Mouse (Mus musculus): Measurements from ENCODE around the gene Knl1.
"Not testable (repeated sequence)": the region's sequence is repeated elsewhere in the genome, so short reads cannot be mapped to it uniquely, and the experiment has no call there.

Knl1 gene

DNA sequence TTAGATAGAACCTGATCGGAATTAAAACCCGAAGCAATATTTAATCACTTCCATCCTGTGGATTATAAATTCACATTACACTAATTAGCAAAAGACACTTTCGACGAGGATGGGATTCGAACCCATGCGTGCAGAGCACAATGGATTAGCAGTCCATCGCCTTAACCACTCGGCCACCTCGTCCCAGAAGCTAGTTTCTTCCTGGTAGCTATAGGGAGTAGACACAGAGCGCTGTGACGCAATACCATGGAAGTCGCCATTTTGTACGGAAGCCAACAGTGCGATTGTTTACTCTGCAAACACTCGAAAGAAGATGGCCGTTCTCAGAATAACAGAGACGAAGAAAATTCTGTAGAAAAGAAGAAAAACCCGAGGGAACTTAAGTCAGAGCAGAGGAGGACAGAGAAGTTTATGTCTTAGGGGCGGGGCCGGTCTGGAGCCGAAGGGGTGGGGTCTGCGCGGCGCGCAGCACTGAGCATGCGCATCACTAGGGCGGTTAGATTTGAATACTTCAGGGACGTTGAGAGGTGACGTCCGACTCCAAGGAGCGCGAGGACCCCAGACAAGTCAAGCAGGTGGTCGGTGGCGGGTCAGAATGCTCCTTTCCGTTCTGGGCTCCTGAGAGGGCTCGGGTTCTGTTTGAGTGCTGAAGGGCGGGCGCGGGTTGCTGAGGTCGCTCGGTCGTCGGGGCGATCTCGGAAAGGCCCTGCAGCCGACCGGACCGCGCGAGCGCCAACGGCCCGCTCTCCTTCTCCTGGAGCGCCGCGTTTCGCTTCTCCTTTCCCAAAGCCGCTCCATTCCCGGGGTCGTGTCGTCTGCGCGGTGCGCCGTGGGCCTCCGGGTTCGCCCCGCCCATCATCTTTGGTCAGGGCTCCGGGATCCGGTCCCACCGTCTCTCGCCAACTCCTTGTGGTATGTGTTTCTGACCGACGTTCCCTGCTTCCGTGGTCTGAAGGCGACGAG, at the start of gene Knl1:
Gene Knl1 (plus strand): TSS at position 471 of the 963 bp plus-strand sequence.
- DNase-seq (ENCODE audit: low read depth, low spot score) = peak; percentile 98

- no peak for DNase-seq (ENCODE audit: low read depth, low spot score)
Observed at GRCm38 (mm10) chr2:118998115-118998866, 48.6 kb upstream of the Knl1 start.

DNA sequence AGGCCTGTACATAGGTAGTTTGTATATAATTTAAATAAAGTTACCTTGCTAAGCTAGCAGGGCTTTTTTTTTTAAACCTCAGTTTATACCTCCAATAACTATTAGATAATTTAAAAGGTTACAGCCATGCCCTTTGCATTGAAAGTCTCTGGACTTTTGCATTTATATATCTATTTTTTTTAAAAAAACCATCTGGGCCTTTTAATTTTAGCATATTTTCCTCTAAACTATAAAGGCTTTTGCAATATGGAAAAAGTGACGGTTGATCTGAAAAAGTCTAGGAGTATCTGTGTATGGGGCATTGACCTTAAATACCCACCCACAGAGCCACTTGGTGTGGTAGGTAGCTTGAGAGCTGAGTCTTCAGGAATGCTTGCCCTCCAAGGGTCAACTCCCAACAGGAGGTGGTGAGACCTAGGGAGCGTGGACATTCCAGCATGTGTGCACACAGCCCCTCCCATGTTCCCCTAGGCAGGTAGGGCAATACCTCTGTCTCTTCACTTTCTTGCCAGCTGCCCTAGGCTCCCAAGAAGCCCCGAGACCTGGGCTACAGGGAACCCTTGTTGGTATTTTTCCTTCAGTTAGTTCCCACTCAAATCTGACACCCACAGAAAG, 47.8 kb upstream of the Knl1 start:
- no peak for DNase-seq (ENCODE audit: low read depth, low spot score)

- DNase-seq (ENCODE audit: low read depth, low spot score) = no peak
Observed at GRCm38 (mm10) chr2:119006886-119007285, 40.0 kb upstream of the Knl1 start.

GRCm38 (mm10) chr2:119009376-119009775, 37.5 kb upstream of the Knl1 start:
- DNase-seq (ENCODE audit: low read depth, low spot score) = no peak

DNA sequence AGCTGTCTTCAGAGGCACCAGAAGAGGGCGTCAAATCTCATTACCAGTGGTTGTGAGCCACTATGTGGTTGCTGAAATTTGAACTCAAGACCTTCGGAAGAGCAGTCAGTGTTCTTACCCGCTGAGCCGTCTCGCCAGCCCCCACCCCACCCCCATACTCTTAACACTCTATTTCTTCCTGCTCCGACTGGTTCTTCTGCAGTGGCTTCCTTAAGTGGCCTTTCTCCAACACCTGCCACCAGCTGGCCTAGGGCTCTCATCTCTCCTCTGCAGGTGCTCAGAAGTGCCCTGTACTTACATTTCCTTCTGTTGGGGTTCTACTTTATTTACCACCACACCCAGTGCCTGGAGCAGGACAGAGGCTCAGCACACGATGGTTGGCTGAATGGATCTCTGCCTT, 31.9 kb upstream of the Knl1 start:
- DNase-seq (ENCODE audit: low read depth, low spot score) = no peak

- no peak for DNase-seq (ENCODE audit: low read depth, low spot score)
Observed at GRCm38 (mm10) chr2:119015604-119016180, 31.2 kb upstream of the Knl1 start.

DNA sequence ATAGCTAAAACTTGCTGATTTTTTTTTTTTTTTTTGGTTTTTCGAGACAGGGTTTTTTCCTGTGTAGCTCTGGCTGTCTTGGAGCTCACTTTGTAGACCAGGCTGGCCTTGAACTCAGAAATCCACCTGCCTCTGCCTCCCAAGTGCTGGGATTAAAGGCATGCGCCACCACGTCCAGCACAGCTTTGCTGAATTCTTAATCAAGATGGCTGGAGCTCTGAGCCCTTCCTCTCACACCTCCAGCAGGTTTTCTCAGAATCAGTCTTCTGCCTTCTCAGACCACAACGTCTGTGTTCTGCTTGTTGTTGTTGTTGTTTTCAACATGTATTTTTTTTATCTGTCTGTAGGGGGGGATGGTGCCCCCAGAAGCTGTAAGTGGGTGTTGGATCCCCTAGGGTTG, 30.6 kb upstream of the Knl1 start:
- DNase-seq (ENCODE audit: low read depth, low spot score) = not testable (repeated sequence)

DNA sequence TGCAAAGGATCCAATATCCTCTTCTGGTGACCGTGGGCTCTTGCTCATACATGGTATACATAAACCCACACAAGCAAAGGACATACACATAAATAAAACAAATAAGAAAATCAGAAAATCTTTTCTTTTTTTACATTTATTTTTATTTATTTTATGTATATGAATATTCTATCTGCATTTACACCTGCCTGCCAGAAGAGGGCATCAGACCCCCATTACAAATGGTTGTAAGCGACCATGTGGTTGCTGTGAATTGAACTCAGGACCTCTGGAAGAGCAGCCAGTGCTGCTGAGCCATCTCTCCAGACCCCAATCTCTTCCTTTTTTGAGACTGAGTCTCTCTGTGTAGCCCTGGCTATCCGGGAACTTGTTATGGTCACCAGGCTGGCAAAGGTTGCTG, 29.3 kb upstream of the Knl1 start:
- no peak for DNase-seq (ENCODE audit: low read depth, low spot score)

DNA sequence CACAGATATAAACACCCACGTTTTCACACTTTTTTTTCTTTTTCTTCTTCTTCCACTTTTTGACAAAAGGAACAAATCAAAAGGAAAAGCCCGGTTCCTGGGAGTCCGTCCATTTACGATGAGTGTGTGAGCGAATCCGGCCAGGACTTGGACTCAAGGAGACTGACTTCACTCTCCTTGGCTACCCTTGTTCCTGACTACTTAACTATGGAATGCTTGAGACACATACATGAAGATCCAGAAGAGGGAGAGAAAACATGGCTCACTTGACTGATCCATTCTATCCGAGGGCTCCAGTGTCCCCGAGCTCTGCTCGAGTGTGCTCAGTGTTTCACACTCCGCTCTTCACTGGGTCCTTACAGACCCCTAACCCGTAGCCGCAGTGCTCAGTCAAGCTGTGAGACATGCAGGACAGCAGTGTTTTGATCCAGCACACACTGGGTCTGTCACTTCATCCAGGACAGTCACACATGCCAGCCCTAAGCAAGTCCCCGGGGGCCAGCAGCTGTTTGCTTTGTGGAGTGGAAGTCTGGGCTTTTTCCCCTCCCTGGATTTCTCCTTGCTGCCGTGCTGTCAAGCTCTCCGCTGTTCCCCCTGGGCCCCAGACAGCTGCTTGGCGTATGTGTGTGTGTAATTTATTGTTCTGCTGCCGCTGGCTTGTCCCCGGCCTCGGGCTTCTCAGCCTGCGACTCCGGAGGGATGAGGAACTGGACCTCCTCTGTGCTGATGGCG, 28.4 kb upstream of the Knl1 start:
- peak; percentile 37 for DNase-seq (ENCODE audit: low read depth, low spot score)

DNA sequence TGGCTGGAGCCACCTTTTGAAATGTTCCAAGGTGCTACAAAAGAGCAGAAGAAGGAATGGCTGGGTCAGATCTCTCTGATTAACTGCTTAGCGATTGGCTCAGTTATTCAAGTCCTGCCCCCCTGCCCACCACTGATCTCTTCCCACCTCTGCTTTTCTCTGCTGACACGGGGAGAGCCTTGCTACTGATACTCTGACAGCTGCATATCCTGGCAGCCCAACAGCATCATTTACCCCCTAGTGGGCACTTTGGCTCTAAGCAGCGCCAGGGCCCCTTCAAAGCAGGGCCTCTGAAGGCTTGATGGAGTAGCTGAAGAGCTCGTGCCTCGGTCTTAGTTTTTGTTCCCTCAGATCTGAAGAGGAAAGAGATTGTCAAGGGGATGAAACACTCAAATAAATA, 27.8 kb upstream of the Knl1 start:
- no peak for DNase-seq (ENCODE audit: low read depth, low spot score)

DNA sequence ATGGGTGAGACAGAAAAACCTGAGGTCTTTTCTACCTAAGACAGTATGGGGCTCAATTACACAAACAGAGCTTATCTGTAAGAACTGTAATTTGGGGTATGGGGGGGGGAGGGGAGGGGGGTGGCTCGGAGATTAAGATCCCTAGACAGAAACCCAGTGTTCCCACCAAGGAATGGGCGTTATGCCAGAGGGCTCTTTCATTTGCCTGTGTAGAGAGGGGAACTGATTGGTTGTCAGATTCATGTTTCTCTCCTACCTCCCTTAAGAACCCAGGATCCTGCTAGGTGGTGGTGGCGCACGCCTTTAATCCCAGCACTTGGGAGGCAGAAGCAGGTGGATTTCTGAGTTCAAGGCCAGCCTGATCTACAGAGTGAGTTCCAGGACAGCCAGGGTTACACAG, 27.4 kb upstream of the Knl1 start:
- DNase-seq (ENCODE audit: low read depth, low spot score) = no peak

DNA sequence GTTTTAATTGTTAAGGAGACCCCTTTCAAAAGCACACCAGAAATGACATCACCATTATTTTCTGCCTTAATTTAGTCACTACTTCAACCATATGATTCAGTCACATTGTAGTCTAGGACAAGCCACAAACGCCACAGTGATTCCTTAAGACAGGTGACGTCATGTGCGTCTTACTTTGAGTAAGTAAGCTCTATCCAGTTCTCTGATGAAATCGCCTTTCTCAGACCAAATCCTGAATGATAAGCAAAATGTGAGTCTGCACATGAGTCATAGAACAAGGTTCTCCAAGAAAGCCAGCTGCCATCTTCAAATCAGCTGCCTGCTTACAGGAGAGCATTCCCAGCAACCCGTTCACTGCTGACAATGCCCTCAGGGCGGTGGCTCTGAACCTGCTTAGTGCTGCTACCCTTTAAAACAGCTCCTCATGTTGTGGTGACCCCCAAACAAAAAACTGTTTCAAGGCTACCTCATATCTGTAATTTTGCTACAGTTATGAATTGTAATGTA, 23.7 kb upstream of the Knl1 start:
- no peak for DNase-seq (ENCODE audit: low read depth, low spot score)

- DNase-seq (ENCODE audit: low read depth, low spot score) = no peak
Observed at GRCm38 (mm10) chr2:119024536-119025238, 22.2 kb upstream of the Knl1 start.

- no peak for DNase-seq (ENCODE audit: low read depth, low spot score)
Observed at GRCm38 (mm10) chr2:119025239-119025616, 21.7 kb upstream of the Knl1 start.

DNA sequence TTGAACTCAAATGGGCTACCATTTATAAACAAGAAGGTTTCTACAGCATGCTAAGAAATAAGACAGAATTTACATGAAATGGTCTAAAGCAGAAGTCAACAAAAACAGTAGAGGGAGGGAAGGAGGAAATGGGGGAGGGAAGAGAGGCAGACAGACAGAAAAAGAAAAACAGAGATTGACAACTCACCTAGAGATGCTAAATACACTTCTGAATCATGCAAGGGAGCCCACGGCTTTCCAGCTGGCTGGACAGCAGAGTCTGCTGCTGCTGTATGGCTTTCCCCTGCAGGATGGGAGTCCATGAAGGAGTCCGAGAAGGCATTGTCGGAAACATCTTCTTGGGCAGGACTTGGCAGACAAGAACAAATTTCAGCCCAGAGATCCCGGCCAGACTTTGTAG, 20.0 kb upstream of the Knl1 start:
- no peak for DNase-seq (ENCODE audit: low read depth, low spot score)

- DNase-seq (ENCODE audit: low read depth, low spot score) = peak; percentile 91
Observed at GRCm38 (mm10) chr2:119028941-119029551, 17.9 kb upstream of the Knl1 start, which contains the start of gene Ccdc32. Ccdc32 (minus strand) TSS chr2:119029393.

DNA sequence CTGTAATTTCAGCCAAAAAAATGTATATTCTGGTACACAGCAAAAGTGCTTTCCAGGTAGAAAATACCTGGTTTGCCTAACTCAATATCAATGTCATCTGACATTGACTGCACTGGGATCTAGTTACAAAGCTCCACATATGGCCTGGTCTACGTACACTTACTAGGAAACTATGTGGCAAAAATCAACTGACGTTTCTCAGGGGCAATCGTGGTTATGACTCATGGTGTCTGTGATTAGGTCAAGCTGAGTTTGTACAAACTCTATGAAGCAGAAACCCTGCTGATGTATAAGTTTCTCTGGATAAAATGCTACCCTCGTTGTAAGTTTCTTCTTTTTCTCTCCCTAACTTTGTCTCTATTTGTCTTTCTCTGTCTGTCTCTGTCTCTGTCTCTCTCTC, 14.7 kb upstream of the Knl1 start:
- DNase-seq (ENCODE audit: low read depth, low spot score) = no peak

GRCm38 (mm10) chr2:119034656-119035396, 12.1 kb upstream of the Knl1 start, which contains the start of gene Rpusd2:
Rpusd2 (plus strand) TSS chr2:119034790.
- peak; percentile 97 for DNase-seq (ENCODE audit: low read depth, low spot score)

All from forelimb bud, embryonic 11.5 days (tissue).